Mouse (Mus musculus) CH12.LX (cell line): ENCODE data around the gene Gm20388.

Experiments used
- MAX ChIP-seq: IDR thresholded peaks from 2 replicates; pipeline ENCODE4 v1.6.1; 2011; ENCODE audit warnings: low read length, improper control_type of control experiment
- POLR2A ChIP-seq: IDR thresholded peaks from 2 replicates; pipeline ENCODE4 v1.6.1; 2011; ENCODE audit warnings: low read depth, mild to moderate bottlenecking, improper control_type of control experiment, low read length

DNA sequence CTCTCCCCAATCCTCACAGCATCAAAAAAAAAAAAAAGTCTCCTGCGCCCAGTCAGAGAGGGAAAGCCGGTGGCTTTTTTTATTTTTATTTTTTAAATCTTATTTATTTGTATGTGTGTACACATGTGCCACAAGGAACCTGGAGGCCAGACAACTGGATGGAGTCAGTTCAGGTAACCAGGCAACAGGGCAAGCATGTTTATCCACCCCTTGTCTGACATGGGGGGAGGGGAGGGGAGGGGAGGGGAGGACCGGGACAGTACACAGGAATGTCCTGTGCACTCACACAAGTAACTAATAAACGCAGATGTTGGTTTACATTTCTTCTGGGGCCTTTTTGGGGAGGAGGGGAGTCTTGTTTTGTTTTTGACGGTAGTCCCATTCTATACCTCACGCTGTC is 1653.1 kb downstream of the Gm20388 start:
- TF ChIP-seq POLR2A (no peak), MAX (no peak)
